In the genomic region with DNA sequence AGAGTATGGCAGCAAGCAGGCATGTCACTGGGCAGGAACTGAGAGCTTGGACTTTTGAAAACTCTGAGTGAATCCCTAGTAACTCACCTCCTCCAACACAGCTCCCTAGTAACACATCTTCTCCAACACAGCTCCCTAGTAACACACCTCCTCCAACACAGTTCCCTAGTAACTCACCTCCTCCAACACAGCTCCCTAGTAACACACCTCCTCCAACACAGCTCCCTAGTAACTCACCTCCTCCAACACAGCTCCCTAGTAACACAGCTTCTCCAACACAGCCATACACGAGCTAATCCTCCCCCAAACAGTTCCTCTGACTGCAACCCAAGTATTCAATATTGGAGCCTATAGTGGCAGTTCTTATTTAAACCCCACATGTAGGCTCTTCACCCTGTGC, we compare ENCODE assay signal across 30 mouse cellular contexts. TPM values are rescaled to one million over a fixed set of nuclear protein-coding genes. Genes with fewer than 3 reads are reported as not detected.
DNase-seq lines count a peak whose midpoint lies in the region; ATAC-seq and TF ChIP-seq lines count a peak whose summit lies in the region.
"Had no signal": no experiment of that assay in that cellular context is flagged by ENCODE, and none has a peak within 500 bp of the region (broad histone marks: within the 10 kb centered on the region; RNA-seq: fewer than 3 reads in every experiment).

No protein-coding gene starts in this region.

- H3K27ac ChIP-seq in cerebellum, adult 2 months (ENCODE audit: insufficient read depth, low read length): no peak overlapping the region
- H3K27ac ChIP-seq: forebrain, embryonic 12.5 days; forebrain, embryonic 15.5 days; gastrocnemius, adult 2 months; hindbrain, embryonic 12.5 days; hindbrain, embryonic 15.5 days; intestine, embryonic 15.5 days had no signal

- H3K4me1 ChIP-seq in cerebellum, adult 2 months (ENCODE audit: control insufficient read depth, insufficient read depth, low read length): no peaks in the 10 kb centered on the region
- H3K4me1 ChIP-seq: forebrain, embryonic 12.5 days; forebrain, embryonic 15.5 days; hindbrain, embryonic 12.5 days; hindbrain, embryonic 15.5 days; intestine, embryonic 15.5 days had no signal

- no peak overlapping the region for H3K4me3 ChIP-seq in cerebellum, adult 2 months (replicated peaks; ENCODE audit: insufficient read depth, low read depth, low read length)
- H3K4me3 ChIP-seq: forebrain, embryonic 12.5 days; forebrain, embryonic 15.5 days; gastrocnemius, adult 2 months; hindbrain, embryonic 12.5 days; hindbrain, embryonic 15.5 days; intestine, embryonic 15.5 days had no signal

- no peak for TF ChIP-seq POLR2A in cerebellum, adult 2 months (IDR thresholded peaks at IDR 0.05; ENCODE audit: borderline replicate concordance, insufficient read depth, low read length)

- no peaks in the 10 kb centered on the region for H3K27me3 ChIP-seq in cerebellum, adult 2 months (ENCODE audit: control insufficient read depth, insufficient read depth, low read length)
- H3K27me3 ChIP-seq: CH12.LX; forebrain, embryonic 12.5 days; forebrain, embryonic 15.5 days; hindbrain, embryonic 12.5 days; hindbrain, embryonic 15.5 days; intestine, embryonic 15.5 days; Patski had no signal

- whole genome bisulfite sequencing in cerebellum, adult 2 months: 24% methylated on average over 1 of the region's 1 CpGs

- ATAC-seq in frontal cortex, adult (ENCODE audit: low TSS enrichment): peak; percentile 96
- ATAC-seq: forebrain, embryonic 15.5 days; intestine, embryonic 15.5 days; Patski had no signal

- TF ChIP-seq CTCF in cerebellum, adult 2 months (IDR thresholded peaks at IDR 0.05; ENCODE audit: borderline replicate concordance, insufficient read depth, low read depth, low read length): no peak

- no peak for DNase-seq in frontal cortex, postnatal 25 days (ENCODE audit: low spot score in 2 of 2)
- peak; percentile 2 to 20 for DNase-seq in right cerebral cortex, adult 2 months (ENCODE audit: low spot score in 2 of 2)
- DNase-seq in right cerebral cortex, postnatal 25 days: no peak
- peak; percentile 73 for DNase-seq in telencephalon, adult 2 months (ENCODE audit: low read depth, low spot score)
- no peak for DNase-seq in cerebellum, adult 2 months
- DNase-seq: adrenal gland, adult 2 months; adrenal gland, postnatal 14 days; B cell, adult 2 months; cerebellum, adult 11-12 months; cerebellum, adult 9-10 months; cerebellum, postnatal 14 days; gastrocnemius, adult 2 months; gastrocnemius, postnatal 14 days; heart, adult 11 months; kidney, adult 11 months had no signal

RNA-seq across cellular contexts. Expression of gene Gm7247, which starts 37.6 kb away (rescaled TPM):
- not detected in 2 replicates for polyA plus RNA-seq in cerebellum, adult 2 months (2012; rRNA removed)
- polyA plus RNA-seq: adrenal gland, adult 2 months; brain, embryonic 14.5 days; embryonic facial prominence, embryonic 11.5 days; embryonic facial prominence, embryonic 14.5 days; forebrain, embryonic 12.5 days; forebrain, embryonic 15.5 days; G1E; heart, embryonic 11.5 days; heart, embryonic 14.5 days; heart, postnatal 0 days; hindbrain, embryonic 12.5 days; hindbrain, embryonic 15.5 days; intestine, embryonic 15.5 days; Patski had no signal

Comparison
In these comparisons a context has a peak if more than half of its experiments do, and no peak if none do; other contexts are left out.
1. DNase-seq: peak in right cerebral cortex, adult 2 months (2 of 2) and telencephalon, adult 2 months (single experiment); none in frontal cortex, postnatal 25 days (0 of 2), right cerebral cortex, postnatal 25 days (single experiment) and cerebellum, adult 2 months (0 of 2).